Mouse (Mus musculus): ENCODE measurements around the gene Frmd6. TPM values are rescaled to one million over a fixed set of nuclear protein-coding genes. Genes with fewer than 3 reads are reported as not detected.

Gene Frmd6
- polyA plus RNA-seq, 1 experiment, result 11.7 TPM

DNA sequence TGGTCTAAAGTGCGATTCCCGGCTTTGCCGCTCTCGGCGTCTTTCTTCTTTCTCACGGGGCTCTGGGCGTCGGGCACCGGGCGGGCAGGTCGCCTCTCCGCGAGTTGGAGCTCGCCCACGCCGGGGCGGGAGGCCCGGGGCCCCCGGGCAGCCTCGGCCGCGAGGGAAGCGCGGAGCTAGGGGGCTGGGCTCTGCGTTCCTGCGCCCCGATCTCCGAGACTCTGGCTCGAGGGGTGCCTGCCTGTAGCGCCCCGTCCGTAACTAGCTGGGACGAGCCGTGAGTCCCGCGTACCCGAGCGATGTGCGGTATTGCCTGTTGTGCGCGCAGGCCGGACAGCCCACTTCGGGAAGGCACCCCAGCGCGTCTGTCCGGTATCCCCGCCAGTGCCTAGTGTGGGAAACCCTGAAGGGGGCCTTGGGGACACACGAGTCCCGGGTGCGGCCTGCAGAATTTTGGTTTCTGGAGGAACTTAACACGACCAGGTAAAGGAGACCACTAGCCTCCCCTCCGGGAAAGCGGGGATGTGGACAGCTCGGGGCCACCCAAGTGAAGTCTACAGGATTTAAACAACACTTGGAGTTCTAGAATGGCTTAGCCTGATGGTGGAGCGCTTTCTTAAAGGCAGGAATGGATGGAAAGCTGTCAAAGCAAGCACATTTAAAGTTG lies 470 bp downstream of the Frmd6 start:
- Histone ChIP-seq H3ac (ENCODE audit: control insufficient read depth, insufficient read length) (peak overlapping the region; percentile 91), H3K36me3 (ENCODE audit: control insufficient read depth, insufficient read depth) (no peaks in the 10 kb centered on the region), H3K27me3 (ENCODE audit: control insufficient read depth, insufficient read depth, insufficient read length) (no peaks in the 10 kb centered on the region), H3K79me2 (ENCODE audit: control insufficient read depth, insufficient read depth) (peaks cover 48% of the 10 kb centered on the region), H3K4me2 (ENCODE audit: low read depth) (peak overlapping the region; percentile 89), H3K4me3 (peak overlapping the region; percentile 84)
- peak; percentile 9 for TF ChIP-seq E2F4 (IDR thresholded peaks at IDR 0.05; ENCODE audit: insufficient read depth)
- no peak for TF ChIP-seq MYOG (IDR thresholded peaks at IDR 0.05; ENCODE audit: control insufficient read depth in 1 of 3, insufficient read depth in 1 of 3, insufficient read length in 2 of 3, low read depth in 2 of 3)
- TF ChIP-seq POLR2AphosphoS2 (IDR thresholded peaks at IDR 0.05; ENCODE audit: insufficient read length, low read depth), result no peak

DNA sequence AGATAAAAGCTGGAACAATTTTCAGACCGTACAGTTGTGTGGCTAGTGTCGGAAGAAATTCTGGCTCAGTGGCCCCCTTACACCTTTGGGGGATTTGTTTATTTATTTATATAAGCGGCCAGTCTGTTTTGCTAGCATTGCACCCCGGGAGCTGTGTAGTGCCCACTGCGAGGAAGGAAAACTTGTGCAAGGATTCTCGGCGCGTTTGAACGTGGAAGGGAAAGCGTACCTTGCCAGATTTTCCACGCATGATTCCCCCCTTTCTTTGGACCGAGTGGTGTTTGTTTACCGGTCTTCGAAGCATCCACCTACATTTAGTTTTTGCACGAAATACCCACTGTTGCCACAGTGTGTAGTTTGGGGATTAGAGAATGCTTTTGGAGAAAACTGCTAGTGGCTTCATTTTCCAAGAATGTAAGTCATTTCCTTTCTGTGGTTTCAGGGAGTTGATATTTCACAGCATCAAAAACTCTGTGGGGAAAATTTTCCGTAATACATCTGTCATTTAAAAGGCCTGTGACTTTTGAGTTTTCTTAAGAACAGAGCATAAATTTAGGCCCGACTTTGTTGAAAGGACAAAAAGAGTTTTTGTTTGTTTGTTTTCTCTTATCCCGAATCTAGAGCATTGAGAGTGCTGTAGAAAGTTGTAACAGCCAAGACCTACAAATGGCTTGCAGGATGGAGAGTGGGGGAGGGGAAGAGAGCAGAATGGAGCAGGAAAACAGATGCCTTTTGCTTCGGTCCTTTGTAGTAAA lies 1.2 kb downstream of the Frmd6 start:
- Histone ChIP-seq H3K79me2 (ENCODE audit: control insufficient read depth, insufficient read depth) (peaks cover 55% of the 10 kb centered on the region), H3K4me3 (peak overlapping the region; percentile 84), H3K36me3 (ENCODE audit: control insufficient read depth, insufficient read depth) (no peaks in the 10 kb centered on the region), H3K27me3 (ENCODE audit: control insufficient read depth, insufficient read depth, insufficient read length) (no peaks in the 10 kb centered on the region), H3ac (ENCODE audit: control insufficient read depth, insufficient read length) (peak overlapping the region; percentile 91), H3K4me2 (ENCODE audit: low read depth) (peak overlapping the region; percentile 89)
- no peak for TF ChIP-seq REST (IDR thresholded peaks at IDR 0.05; ENCODE audit: insufficient read depth, insufficient read length)
- TF ChIP-seq E2F4 (IDR thresholded peaks at IDR 0.05; ENCODE audit: insufficient read depth), result no peak
- TF ChIP-seq POLR2AphosphoS2 (IDR thresholded peaks at IDR 0.05; ENCODE audit: insufficient read length, low read depth), result no peak
- no peak for TF ChIP-seq TCF3 (IDR thresholded peaks at IDR 0.05; ENCODE audit: insufficient read length, low read depth)
- TF ChIP-seq CEBPB (IDR thresholded peaks at IDR 0.05; ENCODE audit: insufficient read depth, poor library complexity, severe bottlenecking), result no peak
- TF ChIP-seq POLR2A (IDR thresholded peaks at IDR 0.05; ENCODE audit: insufficient read length, low read depth), result no peak
- TF ChIP-seq MAX (IDR thresholded peaks at IDR 0.05; ENCODE audit: low read depth), result no peak
- no peak for TF ChIP-seq MYOD1 (IDR thresholded peaks at IDR 0.05; ENCODE audit: control insufficient read depth in 1 of 3, insufficient read length in 2 of 3, low read depth in 2 of 3)
- no peak for TF ChIP-seq TCF12 (IDR thresholded peaks at IDR 0.05; ENCODE audit: insufficient read depth, poor library complexity, severe bottlenecking)
- TF ChIP-seq USF1 (IDR thresholded peaks at IDR 0.05; ENCODE audit: low read depth), result no peak
- no peak for TF ChIP-seq SRF (IDR thresholded peaks at IDR 0.05; ENCODE audit: control insufficient read depth, insufficient read length, low read depth)
- TF ChIP-seq MYOG (IDR thresholded peaks at IDR 0.05; ENCODE audit: control insufficient read depth in 1 of 3, insufficient read depth in 1 of 3, insufficient read length in 2 of 3, low read depth in 2 of 3), result no peak

DNA sequence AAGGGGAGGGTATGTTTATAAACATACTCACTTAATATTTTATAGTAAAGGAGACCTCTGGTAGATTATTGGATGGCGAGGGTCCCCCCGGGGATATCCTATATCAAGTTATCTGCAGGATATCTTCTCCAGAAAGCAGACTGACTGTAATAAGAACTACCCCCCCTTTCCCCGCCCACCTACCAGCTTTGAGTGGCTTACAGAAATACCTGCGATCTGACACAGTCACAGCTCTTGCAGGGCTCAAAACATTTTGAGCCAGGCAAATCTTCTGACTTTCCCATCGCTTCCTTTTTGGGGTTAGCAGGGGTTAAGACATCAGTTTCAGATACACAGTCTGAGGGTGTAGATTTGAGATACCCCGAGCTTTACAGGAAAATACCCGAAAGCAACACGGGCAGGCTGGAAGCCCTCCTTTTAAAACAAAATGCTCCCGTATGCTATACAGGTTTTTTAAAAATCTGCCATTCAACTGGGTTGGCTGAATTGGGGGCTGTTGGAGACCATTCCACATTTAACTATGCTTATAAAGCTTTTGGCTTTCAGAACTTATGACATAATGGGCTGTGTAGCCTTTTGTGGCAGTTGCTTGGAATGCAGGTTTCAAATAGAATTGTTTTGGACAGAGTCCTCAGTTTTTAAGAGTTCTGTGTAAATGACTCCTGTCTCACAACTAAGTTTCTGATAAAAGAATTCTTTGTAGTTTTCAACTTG lies 2.0 kb downstream of the Frmd6 start:
- Histone ChIP-seq H3K36me3 (ENCODE audit: control insufficient read depth, insufficient read depth) (no peaks in the 10 kb centered on the region), H3K79me2 (ENCODE audit: control insufficient read depth, insufficient read depth) (peaks cover 63% of the 10 kb centered on the region), H3K27me3 (ENCODE audit: control insufficient read depth, insufficient read depth, insufficient read length) (no peaks in the 10 kb centered on the region), H3ac (ENCODE audit: control insufficient read depth, insufficient read length) (no peak overlapping the region), H3K4me3 (peak overlapping the region; percentile 84), H3K4me2 (ENCODE audit: low read depth) (peak overlapping the region; percentile 89)
- no peak for TF ChIP-seq REST (IDR thresholded peaks at IDR 0.05; ENCODE audit: insufficient read depth, insufficient read length)

DNA sequence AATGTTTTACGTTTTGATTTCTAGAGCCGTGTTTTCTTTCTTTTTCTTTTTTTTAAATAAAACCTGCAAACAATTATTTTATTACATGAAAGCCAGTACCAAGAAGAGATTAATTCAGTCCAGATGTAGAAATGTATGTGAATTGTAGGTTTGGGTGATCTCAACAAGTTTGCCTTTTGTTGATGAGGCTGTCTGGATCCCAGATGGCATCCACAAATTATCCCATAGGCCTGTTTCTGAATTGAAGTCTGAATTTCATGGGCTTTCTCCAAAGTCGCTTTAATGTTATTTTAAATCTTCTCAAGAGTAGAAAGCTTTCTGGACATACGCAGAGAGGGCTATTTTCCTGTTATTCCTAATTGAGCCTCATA lies 2.6 kb downstream of the Frmd6 start:
- no peaks in the 10 kb centered on the region for H3K36me3 ChIP-seq (ENCODE audit: control insufficient read depth, insufficient read depth)
- peak overlapping the region; percentile 84 for H3K4me3 ChIP-seq
- TF ChIP-seq MAX (IDR thresholded peaks at IDR 0.05; ENCODE audit: low read depth) (no peak), CEBPB (IDR thresholded peaks at IDR 0.05; ENCODE audit: insufficient read depth, poor library complexity, severe bottlenecking) (no peak), USF1 (IDR thresholded peaks at IDR 0.05; ENCODE audit: low read depth) (no peak), POLR2A (IDR thresholded peaks at IDR 0.05; ENCODE audit: insufficient read length, low read depth) (no peak), TCF3 (IDR thresholded peaks at IDR 0.05; ENCODE audit: insufficient read length, low read depth) (no peak), MYOG (IDR thresholded peaks at IDR 0.05; ENCODE audit: control insufficient read depth in 1 of 3, insufficient read depth in 1 of 3, insufficient read length in 2 of 3, low read depth in 2 of 3) (no peak), SRF (IDR thresholded peaks at IDR 0.05; ENCODE audit: control insufficient read depth, insufficient read length, low read depth) (no peak), POLR2AphosphoS2 (IDR thresholded peaks at IDR 0.05; ENCODE audit: insufficient read length, low read depth) (no peak), MYOD1 (IDR thresholded peaks at IDR 0.05; ENCODE audit: control insufficient read depth in 1 of 3, insufficient read length in 2 of 3, low read depth in 2 of 3) (no peak), E2F4 (IDR thresholded peaks at IDR 0.05; ENCODE audit: insufficient read depth) (no peak), TCF12 (IDR thresholded peaks at IDR 0.05; ENCODE audit: insufficient read depth, poor library complexity, severe bottlenecking) (no peak), REST (IDR thresholded peaks at IDR 0.05; ENCODE audit: insufficient read depth, insufficient read length) (no peak)
- H3K4me2 ChIP-seq (ENCODE audit: low read depth), result peak overlapping the region; percentile 89
- H3K79me2 ChIP-seq (ENCODE audit: control insufficient read depth, insufficient read depth), result peaks cover 69% of the 10 kb centered on the region
- no peak overlapping the region for H3ac ChIP-seq (ENCODE audit: control insufficient read depth, insufficient read length)
- no peaks in the 10 kb centered on the region for H3K27me3 ChIP-seq (ENCODE audit: control insufficient read depth, insufficient read depth, insufficient read length)
